Mouse (Mus musculus): Measurements from ENCODE around the gene Tmem132c. TPM values are rescaled to one million over a fixed set of nuclear protein-coding genes. Genes with fewer than 3 reads are reported as not detected.

Tmem132c gene
- polyA plus RNA-seq, 1 experiment from 2014 or later: 1.5 TPM

GRCm38 (mm10) chr5:127436836-127437235, 195.2 kb downstream of the Tmem132c start:
- Histone ChIP-seq H3K9ac (no peak overlapping the region), H3K27me3 (no peaks in the 10 kb centered on the region), H3K36me3 (no peaks in the 10 kb centered on the region), H3K4me3 (replicated peaks) (no peak overlapping the region), H3K9me3 (replicated peaks) (no peaks in the 10 kb centered on the region), H3K4me2 (no peak overlapping the region), H3K27ac (no peak overlapping the region), H3K4me1 (no peaks in the 10 kb centered on the region)
- ATAC-seq (replicated peaks; ENCODE audit: low FRiP score): no peak
- WGBS: 94% methylated on average over 5 of the region's 5 CpGs

DNA sequence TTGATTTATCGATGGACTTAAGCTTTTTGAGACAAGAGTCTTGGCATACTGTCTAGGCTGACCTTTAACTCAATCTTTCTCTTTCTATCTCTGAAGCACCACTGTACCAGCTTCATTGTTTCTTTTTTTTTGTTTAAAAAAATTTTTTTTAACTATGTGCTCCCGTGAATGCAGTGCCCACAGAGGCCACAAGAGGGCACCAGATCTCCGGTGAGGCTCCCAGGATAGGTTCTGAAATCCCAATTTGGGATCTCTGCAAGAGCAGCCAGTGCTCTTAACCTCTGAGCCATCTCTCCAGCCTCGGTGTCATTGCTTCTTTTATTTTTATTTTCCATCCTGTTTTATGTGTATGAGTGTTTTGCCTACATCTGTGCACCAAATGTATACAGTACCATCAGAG, 197.0 kb downstream of the Tmem132c start:
- Histone ChIP-seq H3K9ac (no peak overlapping the region), H3K4me2 (no peak overlapping the region), H3K27ac (no peak overlapping the region), H3K4me3 (replicated peaks) (no peak overlapping the region), H3K9me3 (replicated peaks) (no peaks in the 10 kb centered on the region), H3K36me3 (no peaks in the 10 kb centered on the region), H3K4me1 (no peaks in the 10 kb centered on the region), H3K27me3 (no peaks in the 10 kb centered on the region)
- no peak for ATAC-seq (replicated peaks; ENCODE audit: low FRiP score)
- WGBS: 90% methylated on average over 4 of the region's 4 CpGs

DNA sequence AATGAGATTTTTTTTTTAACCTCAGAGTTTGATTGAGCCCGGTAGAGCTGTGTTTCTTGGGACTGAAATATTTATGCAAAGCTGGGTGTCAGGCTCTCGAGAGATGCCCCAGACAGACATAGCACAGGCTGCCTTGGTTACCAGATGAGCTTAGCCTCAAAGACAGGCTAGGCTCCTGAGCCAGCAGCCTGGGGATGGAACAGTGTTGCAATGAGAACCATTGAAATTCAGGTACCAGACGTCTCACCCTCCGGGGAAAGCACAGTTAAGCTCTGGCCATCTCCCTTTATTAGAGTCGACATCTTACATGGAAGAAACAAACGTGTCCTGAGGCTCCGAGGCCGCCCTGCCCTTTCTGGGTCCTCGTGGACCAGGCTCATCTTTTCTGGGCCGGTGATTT, 200.4 kb downstream of the Tmem132c start:
- H3K4me2 ChIP-seq: no peak overlapping the region
- H3K27ac ChIP-seq: no peak overlapping the region
- no peak overlapping the region for H3K9ac ChIP-seq
- no peaks in the 10 kb centered on the region for H3K9me3 ChIP-seq (replicated peaks)
- no peaks in the 10 kb centered on the region for H3K4me1 ChIP-seq
- ATAC-seq (replicated peaks; ENCODE audit: low FRiP score): no peak
- no peaks in the 10 kb centered on the region for H3K27me3 ChIP-seq
- H3K36me3 ChIP-seq: no peaks in the 10 kb centered on the region
- H3K4me3 ChIP-seq (replicated peaks): no peak overlapping the region
- WGBS: 66% methylated on average over 10 of the region's 10 CpGs

DNA sequence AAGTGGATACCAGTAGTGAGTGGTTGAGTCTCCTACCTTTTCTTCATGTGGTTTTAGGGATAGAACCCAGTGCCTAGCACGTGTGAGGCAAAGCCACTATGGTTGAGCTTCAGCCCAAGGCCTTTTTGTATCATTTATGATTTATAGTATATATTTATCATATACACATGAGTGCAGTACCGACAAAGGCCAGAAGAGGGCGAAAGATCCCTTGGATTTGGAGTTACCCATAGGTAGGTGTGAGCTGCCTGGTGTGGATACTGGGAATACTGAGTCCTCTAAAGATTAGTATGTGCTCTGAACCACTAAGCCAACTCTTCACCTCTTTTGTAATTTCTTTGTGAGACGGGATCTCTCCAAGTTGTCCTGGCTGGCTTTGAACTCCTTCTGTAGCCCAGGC, 212.0 kb downstream of the Tmem132c start:
- 35% methylated on average over 4 of the region's 4 CpGs for WGBS
- Histone ChIP-seq H3K27me3 (no peaks in the 10 kb centered on the region), H3K4me1 (no peaks in the 10 kb centered on the region), H3K9me3 (replicated peaks) (no peaks in the 10 kb centered on the region), H3K4me3 (replicated peaks) (no peak overlapping the region), H3K27ac (no peak overlapping the region), H3K4me2 (no peak overlapping the region), H3K36me3 (no peaks in the 10 kb centered on the region), H3K9ac (no peak overlapping the region)
- no peak for ATAC-seq (replicated peaks; ENCODE audit: low FRiP score)

DNA sequence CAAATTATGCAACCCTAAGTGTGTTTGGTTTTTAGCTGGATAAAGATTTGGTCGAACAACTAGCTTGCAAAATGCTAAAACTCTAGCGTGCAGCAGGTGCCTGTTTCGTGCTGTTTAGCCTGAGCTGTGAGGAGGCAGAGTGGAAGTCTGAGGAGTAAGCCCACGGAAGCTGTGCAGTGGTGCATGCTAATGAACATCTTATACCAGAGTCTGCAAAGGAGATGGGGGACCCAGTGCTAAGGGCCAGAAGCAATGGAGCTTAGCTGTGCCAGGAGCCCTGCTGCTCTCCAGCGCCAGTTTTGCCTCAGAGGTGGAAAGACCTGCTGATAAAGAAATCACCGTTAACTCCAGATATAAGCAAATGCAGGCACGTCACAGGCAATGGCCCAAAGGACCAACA, 212.5 kb downstream of the Tmem132c start:
- Histone ChIP-seq H3K27ac (no peak overlapping the region), H3K4me1 (no peaks in the 10 kb centered on the region), H3K27me3 (no peaks in the 10 kb centered on the region), H3K9me3 (replicated peaks) (no peaks in the 10 kb centered on the region), H3K9ac (no peak overlapping the region), H3K36me3 (no peaks in the 10 kb centered on the region), H3K4me2 (no peak overlapping the region), H3K4me3 (replicated peaks) (no peak overlapping the region)
- 65% methylated on average over 7 of the region's 7 CpGs for WGBS
- no peak for ATAC-seq (replicated peaks; ENCODE audit: low FRiP score)

GRCm38 (mm10) chr5:127456076-127456475, 214.5 kb downstream of the Tmem132c start:
- no peaks in the 10 kb centered on the region for H3K9me3 ChIP-seq (replicated peaks)
- 89% methylated on average over 10 of the region's 10 CpGs for WGBS
- H3K36me3 ChIP-seq: no peaks in the 10 kb centered on the region

DNA sequence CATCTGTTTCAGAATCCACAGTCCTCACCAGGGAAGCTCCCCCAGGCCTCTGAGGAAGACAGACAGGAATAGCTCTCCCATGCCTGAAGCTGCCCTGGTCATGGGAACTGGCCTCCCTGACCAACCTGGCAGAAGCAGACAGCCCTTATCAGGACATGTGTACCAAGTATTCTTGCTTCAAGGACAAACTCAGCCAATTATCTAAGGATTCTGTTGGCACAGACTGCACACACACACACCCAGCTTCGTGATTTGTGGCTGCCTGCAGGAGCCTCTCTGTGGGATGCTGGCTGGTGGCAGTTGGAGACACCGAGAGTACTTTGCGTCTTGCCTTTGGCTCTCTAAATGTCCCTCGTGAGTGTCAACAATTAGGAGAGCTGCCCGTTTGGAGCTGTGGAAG, 226.5 kb downstream of the Tmem132c start:
- H3K4me1 ChIP-seq: no peaks in the 10 kb centered on the region
- no peaks in the 10 kb centered on the region for H3K9me3 ChIP-seq (replicated peaks)
- H3K27me3 ChIP-seq: no peaks in the 10 kb centered on the region
- H3K4me2 ChIP-seq: no peak overlapping the region
- no peak for ATAC-seq (replicated peaks; ENCODE audit: low FRiP score)
- H3K4me3 ChIP-seq (replicated peaks): no peak overlapping the region
- H3K36me3 ChIP-seq: no peaks in the 10 kb centered on the region
- H3K27ac ChIP-seq: no peak overlapping the region
- H3K9ac ChIP-seq: no peak overlapping the region
- 41% methylated on average over 5 of the region's 5 CpGs for WGBS

More at GRCm38 (mm10) chr5:127456076-127456475, 214.5 kb downstream of the Tmem132c start:
- H3K4me1 ChIP-seq: no peaks in the 10 kb centered on the region
- ATAC-seq (replicated peaks; ENCODE audit: low FRiP score): no peak
- H3K4me2 ChIP-seq: no peak overlapping the region
- no peaks in the 10 kb centered on the region for H3K27me3 ChIP-seq
- H3K9ac ChIP-seq: no peak overlapping the region
- H3K4me3 ChIP-seq (replicated peaks): no peak overlapping the region
- no peak overlapping the region for H3K27ac ChIP-seq

DNA sequence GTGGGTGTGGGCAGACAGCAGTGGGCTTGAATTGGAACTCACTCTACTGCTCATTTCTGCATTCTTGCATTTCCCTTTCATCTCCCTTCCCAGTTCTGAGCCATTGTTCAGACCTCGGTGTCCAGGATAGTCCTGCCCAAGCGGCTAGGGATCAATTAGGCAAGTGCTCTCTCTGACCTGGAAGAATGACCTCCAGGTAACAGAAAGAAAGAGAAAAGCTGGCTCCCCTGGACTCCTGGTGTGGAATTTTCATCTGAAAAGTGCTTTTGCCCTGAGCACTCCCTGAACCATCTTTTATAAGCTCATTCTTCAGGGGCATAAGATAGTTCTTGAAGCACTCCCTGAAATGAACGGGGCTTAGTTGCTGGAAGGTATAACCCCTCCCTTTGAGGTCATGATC, 228.7 kb downstream of the Tmem132c start:
- ATAC-seq (replicated peaks; ENCODE audit: low FRiP score): no peak

DNA sequence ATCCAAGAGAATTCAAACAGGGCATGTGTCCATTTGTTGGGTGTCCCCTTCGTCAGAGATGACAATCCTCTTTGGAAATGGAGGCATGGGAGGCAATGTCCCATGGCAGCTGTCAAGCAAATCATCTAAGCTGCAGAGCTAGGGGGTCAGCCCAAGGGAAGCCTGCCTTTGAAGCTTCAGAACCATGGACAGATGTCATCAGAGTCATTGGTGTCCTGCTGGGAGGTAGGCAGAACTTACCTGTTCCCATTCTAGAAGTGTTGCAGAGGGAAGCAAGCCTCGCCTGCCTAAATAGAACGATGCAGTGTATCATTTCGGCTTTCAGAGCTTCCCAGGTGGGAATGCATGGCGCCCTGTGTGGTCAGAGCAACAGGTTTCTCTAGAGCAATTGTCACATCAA, 230.3 kb downstream of the Tmem132c start:
- H3K4me1 ChIP-seq: no peaks in the 10 kb centered on the region
- H3K4me3 ChIP-seq (replicated peaks): no peak overlapping the region
- H3K4me2 ChIP-seq: no peak overlapping the region
- H3K27ac ChIP-seq: no peak overlapping the region
- WGBS: 61% methylated on average over 5 of the region's 5 CpGs
- no peak overlapping the region for H3K9ac ChIP-seq
- no peaks in the 10 kb centered on the region for H3K27me3 ChIP-seq
- no peak for ATAC-seq (replicated peaks; ENCODE audit: low FRiP score)
- no peaks in the 10 kb centered on the region for H3K36me3 ChIP-seq
- no peaks in the 10 kb centered on the region for H3K9me3 ChIP-seq (replicated peaks)

More for the DNA sequence above, 228.7 kb downstream of the Tmem132c start:
- WGBS: 42% methylated on average over 3 of the region's 3 CpGs
- H3K4me3 ChIP-seq (replicated peaks): no peak overlapping the region
- no peak overlapping the region for H3K27ac ChIP-seq
- H3K9ac ChIP-seq: no peak overlapping the region
- H3K4me2 ChIP-seq: no peak overlapping the region
- H3K36me3 ChIP-seq: no peaks in the 10 kb centered on the region
- H3K4me1 ChIP-seq: no peaks in the 10 kb centered on the region
- H3K9me3 ChIP-seq (replicated peaks): no peaks in the 10 kb centered on the region
- H3K27me3 ChIP-seq: no peaks in the 10 kb centered on the region

GRCm38 (mm10) chr5:127473706-127474105, 232.1 kb downstream of the Tmem132c start:
- Histone ChIP-seq H3K4me2 (no peak overlapping the region), H3K9me3 (replicated peaks) (no peaks in the 10 kb centered on the region), H3K9ac (no peak overlapping the region), H3K4me3 (replicated peaks) (no peak overlapping the region), H3K36me3 (no peaks in the 10 kb centered on the region), H3K27me3 (0 out of 2 replicates have a peak, but pooled peaks cover 4% of the 10 kb centered on the region), H3K4me1 (no peaks in the 10 kb centered on the region), H3K27ac (no peak overlapping the region)
- no peak for ATAC-seq (replicated peaks; ENCODE audit: low FRiP score)
- WGBS: 81% methylated on average over 1 of the region's 2 CpGs

GRCm38 (mm10) chr5:127474856-127475255, 233.2 kb downstream of the Tmem132c start:
- no peak overlapping the region for H3K9ac ChIP-seq
- H3K4me3 ChIP-seq (replicated peaks): no peak overlapping the region
- no peak overlapping the region for H3K4me2 ChIP-seq
- H3K4me1 ChIP-seq: no peaks in the 10 kb centered on the region
- no peaks in the 10 kb centered on the region for H3K36me3 ChIP-seq
- H3K27me3 ChIP-seq: peaks cover 8% of the 10 kb centered on the region; the same call in 1 of the 2 replicates
- no peaks in the 10 kb centered on the region for H3K9me3 ChIP-seq (replicated peaks)
- 83% methylated on average over 6 of the region's 6 CpGs for WGBS
- ATAC-seq (replicated peaks; ENCODE audit: low FRiP score): no peak
- no peak overlapping the region for H3K27ac ChIP-seq

DNA sequence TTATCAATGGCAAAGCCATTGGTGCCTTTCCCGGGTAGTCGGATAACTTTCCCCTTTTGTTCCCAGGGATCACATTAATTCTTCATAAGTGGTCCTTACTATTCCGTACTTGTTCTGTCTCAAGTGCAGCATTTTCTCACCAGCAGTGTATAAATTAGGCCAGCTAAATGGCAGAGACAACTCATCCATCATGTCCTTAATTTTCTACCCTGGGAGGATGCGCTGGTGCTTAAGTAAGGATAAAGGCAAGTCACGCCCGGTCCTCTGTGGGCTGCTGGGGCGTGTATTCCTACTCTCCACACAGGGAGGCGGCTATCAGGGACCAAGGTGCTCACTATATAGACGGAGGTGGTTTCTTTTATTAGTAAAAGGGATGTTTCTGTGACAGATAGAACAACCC, 236.2 kb downstream of the Tmem132c start:
- no peak overlapping the region for H3K4me2 ChIP-seq
- no peaks in the 10 kb centered on the region for H3K36me3 ChIP-seq
- ATAC-seq (replicated peaks; ENCODE audit: low FRiP score): no peak
- no peak overlapping the region for H3K9ac ChIP-seq
- no peak overlapping the region for H3K27ac ChIP-seq
- H3K4me3 ChIP-seq (replicated peaks): no peak overlapping the region
- peaks cover 8% of the 10 kb centered on the region; the same call in 1 of the 2 replicates for H3K27me3 ChIP-seq
- no peaks in the 10 kb centered on the region for H3K9me3 ChIP-seq (replicated peaks)
- 15% methylated on average over 9 of the region's 9 CpGs for WGBS
- no peaks in the 10 kb centered on the region for H3K4me1 ChIP-seq

DNA sequence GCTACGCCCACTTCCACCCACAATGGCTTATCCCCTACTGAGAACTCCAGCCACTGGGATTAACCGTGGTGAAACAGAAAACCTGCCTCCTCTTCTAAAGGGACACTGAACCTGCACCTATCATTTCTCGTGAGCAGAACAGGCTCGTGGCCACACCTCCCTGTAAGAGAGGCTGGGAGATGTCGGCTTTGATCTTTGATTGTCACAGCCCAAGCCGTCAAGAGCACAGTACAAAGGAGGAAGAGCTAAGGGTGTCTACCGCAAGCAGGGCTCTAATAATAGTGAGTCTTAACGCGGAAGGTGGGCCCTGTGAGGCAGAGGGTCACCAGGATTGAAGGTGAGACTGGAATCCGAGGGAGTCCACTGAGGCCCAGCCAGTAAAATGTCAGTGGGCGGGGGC, 236.7 kb downstream of the Tmem132c start:
- H3K9me3 ChIP-seq (replicated peaks): no peaks in the 10 kb centered on the region
- peaks cover 8% of the 10 kb centered on the region; the same call in 1 of the 2 replicates for H3K27me3 ChIP-seq
- H3K4me2 ChIP-seq: no peak overlapping the region
- H3K9ac ChIP-seq: no peak overlapping the region
- no peaks in the 10 kb centered on the region for H3K36me3 ChIP-seq
- H3K4me3 ChIP-seq (replicated peaks): no peak overlapping the region
- WGBS: 9% methylated on average over 11 of the region's 11 CpGs
- no peak overlapping the region for H3K27ac ChIP-seq
- no peaks in the 10 kb centered on the region for H3K4me1 ChIP-seq
- ATAC-seq (replicated peaks; ENCODE audit: low FRiP score): no peak
